16 mouse cellular contexts compared by ENCODE assay signal in genomic region chr12:76994766-76995165, GRCm38 (mm10).
"Had no signal": no experiment of that assay in that cellular context is flagged by ENCODE, and none has a peak within 500 bp of the region (broad histone marks: within the 10 kb centered on the region; RNA-seq: fewer than 3 reads in every experiment).

No protein-coding gene starts in this region.

- H3K4me3 ChIP-seq: neural tube, embryonic 13.5 days; neural tube, embryonic 15.5 days; stomach, embryonic 15.5 days had no signal

- H3K4me2 ChIP-seq: neural tube, embryonic 13.5 days; neural tube, embryonic 15.5 days; stomach, embryonic 15.5 days had no signal

- DNase-seq: retina, postnatal 1 day; right cerebral cortex, adult 18-20 months; right cerebral cortex, postnatal 14 days; right cerebral cortex, postnatal 25 days; right cerebral cortex, postnatal 4 days; spleen, adult 18-20 months; thymus, adult 18-20 months; thymus, adult 2 months; thymus, postnatal 14 days; thymus, postnatal 25 days; thymus, postnatal 36 days; thymus, postnatal 4 days had no signal

- H3K4me1 ChIP-seq: neural tube, embryonic 13.5 days; neural tube, embryonic 15.5 days; stomach, embryonic 15.5 days had no signal

- H3K9me3 ChIP-seq: neural tube, embryonic 13.5 days; neural tube, embryonic 15.5 days; stomach, embryonic 15.5 days had no signal

- H3K36me3 ChIP-seq: neural tube, embryonic 13.5 days; neural tube, embryonic 15.5 days; stomach, embryonic 15.5 days had no signal

- H3K9ac ChIP-seq: neural tube, embryonic 13.5 days; neural tube, embryonic 15.5 days; stomach, embryonic 15.5 days had no signal

- H3K27me3 ChIP-seq: neural tube, embryonic 13.5 days; neural tube, embryonic 15.5 days; stomach, embryonic 15.5 days had no signal

- H3K27ac ChIP-seq: neural tube, embryonic 13.5 days; neural tube, embryonic 15.5 days; stomach, embryonic 15.5 days; stomach, postnatal 0 days had no signal
